28 mouse cellular contexts compared by ENCODE assay signal in the genomic region with DNA sequence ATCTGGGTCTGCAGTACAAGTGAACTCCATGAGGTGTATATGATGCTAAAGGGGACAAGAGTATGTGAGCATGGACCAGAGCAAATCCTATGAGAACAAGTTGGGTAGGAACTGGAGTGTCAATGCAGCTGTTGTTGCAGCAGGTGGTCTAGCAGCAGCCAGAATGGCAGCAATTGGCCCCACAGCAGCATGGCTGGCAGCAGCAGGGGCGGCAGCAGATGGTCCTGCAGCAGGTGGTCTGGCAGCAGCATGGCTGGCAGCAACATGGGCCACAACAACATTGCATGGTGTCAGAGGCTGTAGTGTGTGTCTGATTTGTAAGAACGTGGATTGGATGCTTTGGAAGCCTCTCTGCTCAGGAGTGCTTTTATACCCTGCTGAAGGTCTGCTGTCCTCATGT. TPM values are rescaled to one million over a fixed set of nuclear protein-coding genes. Genes with fewer than 3 reads are reported as not detected.
DNase-seq lines count a peak whose midpoint lies in the region; ATAC-seq lines count a peak whose summit lies in the region.
"Had no signal": no experiment of that assay in that cellular context is flagged by ENCODE, and none has a peak within 500 bp of the region (broad histone marks: within the 10 kb centered on the region; RNA-seq: fewer than 3 reads in every experiment).

No protein-coding gene starts in this region.

- WGBS in liver, embryonic 12.5 days (ENCODE audit: insufficient replicate concordance): 43% methylated on average over 2 of the region's 2 CpGs

- H3K4me2 ChIP-seq in liver, embryonic 12.5 days: no peak overlapping the region
- H3K4me2 ChIP-seq: embryonic facial prominence, embryonic 15.5 days; hindbrain, embryonic 12.5 days had no signal

- H3K4me3 ChIP-seq in liver, embryonic 12.5 days: no peak overlapping the region
- H3K4me3 ChIP-seq: embryonic facial prominence, embryonic 15.5 days; erythroblast, embryonic 14.5 days; forebrain, embryonic 10.5 days; gastrocnemius, adult 2 months; heart, embryonic 10.5 days; hindbrain, embryonic 12.5 days had no signal

- H3K36me3 ChIP-seq in liver, embryonic 12.5 days: no peaks in the 10 kb centered on the region
- H3K36me3 ChIP-seq: embryonic facial prominence, embryonic 15.5 days; forebrain, embryonic 10.5 days; heart, embryonic 10.5 days; hindbrain, embryonic 12.5 days had no signal

- no peak for ATAC-seq in liver, embryonic 12.5 days
- ATAC-seq: forebrain, embryonic 14.5 days; hindbrain, embryonic 16.5 days; inflammation-experienced regulatory T-cells, adult 6 months; intestine, postnatal 0 days had no signal

- no peaks in the 10 kb centered on the region for H3K9me3 ChIP-seq in liver, embryonic 12.5 days (replicated peaks)
- H3K9me3 ChIP-seq: embryonic facial prominence, embryonic 15.5 days; forebrain, embryonic 10.5 days; heart, embryonic 10.5 days; hindbrain, embryonic 12.5 days had no signal

- H3K27ac ChIP-seq in liver, embryonic 12.5 days: no peak overlapping the region
- H3K27ac ChIP-seq: embryonic facial prominence, embryonic 15.5 days; forebrain, embryonic 10.5 days; gastrocnemius, adult 2 months; heart, embryonic 10.5 days; hindbrain, embryonic 12.5 days had no signal

- no peak overlapping the region for H3K9ac ChIP-seq in liver, embryonic 12.5 days
- H3K9ac ChIP-seq: embryonic facial prominence, embryonic 15.5 days; hindbrain, embryonic 12.5 days had no signal

- DNase-seq in heart, adult 11 months: peak; percentile 65
- no peak for DNase-seq in heart, adult 18-20 months
- peak; percentile 6 for DNase-seq in cerebellum, adult 9-10 months
- DNase-seq in cerebellum, postnatal 14 days: peak; percentile 65 to 69
- DNase-seq in ovary, adult 18-20 months (ENCODE audit: low spot score): no peak
- DNase-seq in yolk sac, embryonic 10.5 days (ENCODE audit: low spot score): no peak
- DNase-seq: adrenal gland, adult 2 months; adrenal gland, postnatal 36 days; embryo, embryonic 11 days; gastrocnemius, adult 2 months; gastrocnemius, postnatal 25 days; heart, postnatal 10 days; heart, postnatal 4 days had no signal

- H3K4me1 ChIP-seq in liver, embryonic 12.5 days: no peaks in the 10 kb centered on the region
- H3K4me1 ChIP-seq: embryonic facial prominence, embryonic 15.5 days; forebrain, embryonic 10.5 days; heart, embryonic 10.5 days; hindbrain, embryonic 12.5 days had no signal

- H3K27me3 ChIP-seq in liver, embryonic 12.5 days (replicated peaks): no peaks in the 10 kb centered on the region
- H3K27me3 ChIP-seq: embryonic facial prominence, embryonic 15.5 days; hindbrain, embryonic 12.5 days had no signal

RNA-seq across cellular contexts. Expression of a gene that starts 10.0 kb away (rescaled TPM):
- not detected for total RNA-seq in heart, adult 18-20 months (2021)
- not detected in 2 replicates for polyA plus RNA-seq in liver, embryonic 12.5 days (2016; fragmentation: Nextera tagmentation; extraction: Ambion mirVana)
- total RNA-seq: adrenal gland, adult 2 months; adrenal gland, postnatal 36 days; common myeloid progenitor, adult 5-6 weeks; ES-E14; gastrocnemius, adult 2 months; gastrocnemius, postnatal 25 days; granulocyte monocyte progenitor cell, adult 5-6 weeks; heart, postnatal 10 days; heart, postnatal 4 days had no signal
- polyA plus RNA-seq: adrenal gland, adult 2 months; embryonic facial prominence, embryonic 11.5 days; embryonic facial prominence, embryonic 15.5 days; erythroblast, embryonic 14.5 days; forebrain, embryonic 10.5 days; forebrain, embryonic 14.5 days; heart, embryonic 10.5 days; heart, embryonic 14.5 days; hindbrain, embryonic 12.5 days; hindbrain, embryonic 16.5 days; inflammation-experienced regulatory T-cells, adult 6 months; intestine, postnatal 0 days had no signal

RNA-seq across cellular contexts. Expression of a gene that starts 33.5 kb away (rescaled TPM):
- not detected for total RNA-seq in heart, adult 18-20 months (2021)
- polyA plus RNA-seq in liver, embryonic 12.5 days (2016; fragmentation: Nextera tagmentation; extraction: Ambion mirVana): not detected in 2 replicates
- total RNA-seq: adrenal gland, adult 2 months; adrenal gland, postnatal 36 days; common myeloid progenitor, adult 5-6 weeks; ES-E14; gastrocnemius, adult 2 months; gastrocnemius, postnatal 25 days; granulocyte monocyte progenitor cell, adult 5-6 weeks; heart, postnatal 10 days; heart, postnatal 4 days had no signal
- polyA plus RNA-seq: adrenal gland, adult 2 months; embryonic facial prominence, embryonic 11.5 days; embryonic facial prominence, embryonic 15.5 days; erythroblast, embryonic 14.5 days; forebrain, embryonic 10.5 days; forebrain, embryonic 14.5 days; heart, embryonic 10.5 days; heart, embryonic 14.5 days; hindbrain, embryonic 12.5 days; hindbrain, embryonic 16.5 days; inflammation-experienced regulatory T-cells, adult 6 months; intestine, postnatal 0 days had no signal

RNA-seq across cellular contexts. Expression of a gene that starts 48.7 kb away (rescaled TPM):
- not detected for total RNA-seq in heart, adult 18-20 months (2021)
- not detected in 2 replicates for polyA plus RNA-seq in liver, embryonic 12.5 days (2016; fragmentation: Nextera tagmentation; extraction: Ambion mirVana)
- total RNA-seq: adrenal gland, adult 2 months; adrenal gland, postnatal 36 days; common myeloid progenitor, adult 5-6 weeks; ES-E14; gastrocnemius, adult 2 months; gastrocnemius, postnatal 25 days; granulocyte monocyte progenitor cell, adult 5-6 weeks; heart, postnatal 10 days; heart, postnatal 4 days had no signal
- polyA plus RNA-seq: adrenal gland, adult 2 months; embryonic facial prominence, embryonic 11.5 days; erythroblast, embryonic 14.5 days; forebrain, embryonic 10.5 days; forebrain, embryonic 14.5 days; heart, embryonic 10.5 days; heart, embryonic 14.5 days; hindbrain, embryonic 12.5 days; hindbrain, embryonic 16.5 days; inflammation-experienced regulatory T-cells, adult 6 months; intestine, postnatal 0 days had no signal

RNA-seq across cellular contexts. Expression of a gene that starts 56.4 kb away (rescaled TPM):
- total RNA-seq in heart, adult 18-20 months (2021): not detected
- not detected in 2 replicates for polyA plus RNA-seq in liver, embryonic 12.5 days (2016; fragmentation: Nextera tagmentation; extraction: Ambion mirVana)
- total RNA-seq: adrenal gland, adult 2 months; adrenal gland, postnatal 36 days; common myeloid progenitor, adult 5-6 weeks; ES-E14; gastrocnemius, adult 2 months; gastrocnemius, postnatal 25 days; granulocyte monocyte progenitor cell, adult 5-6 weeks; heart, postnatal 10 days; heart, postnatal 4 days had no signal
- polyA plus RNA-seq: adrenal gland, adult 2 months; embryonic facial prominence, embryonic 11.5 days; erythroblast, embryonic 14.5 days; forebrain, embryonic 10.5 days; forebrain, embryonic 14.5 days; heart, embryonic 10.5 days; heart, embryonic 14.5 days; hindbrain, embryonic 12.5 days; hindbrain, embryonic 16.5 days; inflammation-experienced regulatory T-cells, adult 6 months; intestine, postnatal 0 days had no signal

RNA-seq across cellular contexts. Expression of a gene that starts 58.3 kb away (rescaled TPM):
- total RNA-seq in heart, adult 18-20 months (2021): not detected
- polyA plus RNA-seq in liver, embryonic 12.5 days (2016; fragmentation: Nextera tagmentation; extraction: Ambion mirVana): not detected in 2 replicates
- total RNA-seq: adrenal gland, adult 2 months; adrenal gland, postnatal 36 days; common myeloid progenitor, adult 5-6 weeks; ES-E14; gastrocnemius, adult 2 months; gastrocnemius, postnatal 25 days; granulocyte monocyte progenitor cell, adult 5-6 weeks; heart, postnatal 10 days; heart, postnatal 4 days had no signal
- polyA plus RNA-seq: adrenal gland, adult 2 months; embryonic facial prominence, embryonic 11.5 days; erythroblast, embryonic 14.5 days; forebrain, embryonic 10.5 days; forebrain, embryonic 14.5 days; heart, embryonic 10.5 days; heart, embryonic 14.5 days; hindbrain, embryonic 12.5 days; hindbrain, embryonic 16.5 days; inflammation-experienced regulatory T-cells, adult 6 months; intestine, postnatal 0 days had no signal

Comparison
In these comparisons a context has a peak if more than half of its experiments do, and no peak if none do; other contexts are left out.
1. DNase-seq: peak in heart, adult 11 months (single experiment), cerebellum, adult 9-10 months (single experiment) and cerebellum, postnatal 14 days (2 of 2); none in heart, adult 18-20 months (0 of 2), ovary, adult 18-20 months (single experiment) and yolk sac, embryonic 10.5 days (single experiment).